Mouse (Mus musculus) lung, postnatal 36 days (tissue): ENCODE results near the gene Abraxas1.

Source experiments
- DNase-seq: peaks from one replicate; pipeline ENCODE4 v3.0.0; 2022; ENCODE audit warnings: mixed read lengths

Gene Abraxas1

DNA sequence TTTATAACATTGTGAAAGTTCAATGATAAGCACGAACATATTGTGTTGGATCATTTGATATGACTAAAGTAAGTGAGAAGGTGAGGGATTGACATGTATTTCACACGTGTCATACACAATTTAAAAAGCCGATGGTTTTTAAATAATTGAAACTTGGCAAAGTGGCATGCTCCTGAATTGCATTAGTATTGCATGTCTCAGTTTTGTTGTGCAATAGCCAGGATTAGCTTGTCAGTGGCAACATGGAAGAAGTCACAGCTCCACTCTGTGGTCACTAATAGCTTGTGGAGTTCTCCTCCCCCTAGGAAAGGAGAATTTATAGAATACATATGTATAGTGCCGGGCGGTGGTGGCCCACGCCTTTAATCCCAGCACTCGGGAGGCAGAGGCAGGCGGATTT is 610 bp upstream of the Abraxas1 start:
- peak; percentile 37 for DNase-seq

DNA sequence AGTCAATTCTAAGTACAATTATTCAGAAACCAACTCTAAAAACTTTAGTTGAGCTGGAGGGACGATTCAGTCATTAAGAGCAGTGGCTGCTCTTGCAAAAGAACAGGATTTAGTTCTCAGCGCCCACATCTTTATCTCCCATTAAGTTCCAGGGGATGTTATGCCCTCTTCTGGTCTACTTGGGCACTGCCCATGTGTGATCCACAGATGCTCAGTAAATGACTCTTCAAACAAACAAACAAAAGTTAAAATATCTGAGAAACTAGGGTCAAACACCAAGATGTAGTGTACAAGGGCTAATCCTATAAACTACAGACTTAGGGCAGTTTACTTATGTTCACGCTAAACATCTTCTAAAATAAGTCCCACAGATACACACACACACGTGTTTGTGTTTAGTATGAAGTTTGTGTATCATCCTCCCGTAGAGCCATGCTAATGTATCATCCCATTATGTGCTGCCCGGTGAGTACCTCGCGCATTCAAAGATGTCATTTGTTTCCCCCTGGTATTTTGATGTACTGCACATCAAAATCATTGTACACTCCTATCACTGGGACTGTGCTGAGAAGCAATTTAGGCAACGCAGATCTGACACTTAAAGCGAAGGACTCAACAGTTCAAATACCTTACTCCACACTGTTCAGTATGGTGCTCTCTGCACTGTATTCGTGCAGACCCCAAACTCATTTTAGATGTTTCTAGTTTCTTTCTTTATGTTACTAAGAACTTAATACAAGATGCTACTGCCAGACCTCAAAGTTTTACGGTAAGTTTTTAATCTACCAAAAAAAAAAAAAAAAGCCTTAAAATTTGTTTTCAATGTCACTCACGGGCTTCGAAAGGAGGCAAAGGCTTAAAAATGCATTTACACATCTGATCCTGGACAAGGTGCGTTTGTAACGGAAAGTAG is 941 bp downstream of the Abraxas1 start:
- DNase-seq = peak; percentile 23

DNA sequence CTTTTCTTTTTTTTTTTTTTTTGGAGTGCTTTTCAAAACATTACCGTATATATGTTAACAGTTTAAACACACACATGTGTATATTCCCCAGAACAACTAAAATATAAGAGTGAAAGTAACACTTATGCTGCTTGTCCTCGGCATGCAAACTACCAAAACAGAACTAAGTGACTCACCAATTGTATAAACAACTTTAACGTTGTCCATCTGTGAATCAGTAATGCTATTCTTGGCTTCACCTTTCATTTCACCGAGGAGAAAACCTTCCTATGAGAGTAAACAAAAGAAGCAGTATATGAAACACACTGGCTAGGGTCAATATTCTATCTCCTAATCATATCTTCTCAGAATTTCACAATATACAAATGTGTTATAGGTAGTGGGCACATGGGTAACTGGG is 2.4 kb downstream of the Abraxas1 start:
- no peak for DNase-seq

DNA sequence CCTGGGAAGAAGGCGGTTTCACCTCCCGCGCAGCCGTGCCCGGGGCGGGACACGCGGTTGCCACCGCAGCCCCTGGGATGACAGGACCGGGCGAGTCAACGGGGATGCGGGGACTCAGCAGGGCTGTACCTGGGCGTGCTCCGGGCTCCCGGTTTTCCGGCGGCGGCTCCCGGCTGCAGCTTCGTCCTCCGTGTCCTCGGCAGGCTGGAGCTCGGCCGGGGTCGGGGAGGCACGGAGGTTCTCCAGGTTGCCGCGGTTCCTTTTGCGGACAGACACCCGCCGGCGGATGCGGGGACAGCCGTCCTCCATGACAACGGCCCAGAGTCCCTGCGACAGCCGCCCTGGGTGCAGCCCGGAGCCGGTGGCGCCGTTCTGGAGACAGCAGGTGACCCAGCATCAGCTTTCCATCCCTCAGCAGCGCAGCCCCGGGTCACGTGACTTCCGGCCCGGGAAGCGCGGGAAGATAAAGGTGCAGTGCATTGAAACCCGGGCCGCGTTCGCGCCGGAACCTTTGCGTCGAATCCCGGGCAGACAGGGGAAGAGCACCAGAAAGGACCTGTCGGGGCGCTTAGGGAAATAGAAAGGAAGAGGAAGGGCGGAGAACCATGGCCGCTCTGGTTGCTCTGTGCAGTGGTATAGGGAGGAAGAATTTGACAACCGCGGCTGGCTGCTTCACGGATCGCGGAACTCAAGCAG is 22.5 kb downstream of the Abraxas1 start, which contains the start of the genes Helq and Mrps18c:
Helq (minus strand) TSS at position 434 of the 696 bp plus-strand sequence.
Mrps18c (plus strand) TSS at position 463 of the 696 bp plus-strand sequence.
- peak; percentile 91 for DNase-seq

DNA sequence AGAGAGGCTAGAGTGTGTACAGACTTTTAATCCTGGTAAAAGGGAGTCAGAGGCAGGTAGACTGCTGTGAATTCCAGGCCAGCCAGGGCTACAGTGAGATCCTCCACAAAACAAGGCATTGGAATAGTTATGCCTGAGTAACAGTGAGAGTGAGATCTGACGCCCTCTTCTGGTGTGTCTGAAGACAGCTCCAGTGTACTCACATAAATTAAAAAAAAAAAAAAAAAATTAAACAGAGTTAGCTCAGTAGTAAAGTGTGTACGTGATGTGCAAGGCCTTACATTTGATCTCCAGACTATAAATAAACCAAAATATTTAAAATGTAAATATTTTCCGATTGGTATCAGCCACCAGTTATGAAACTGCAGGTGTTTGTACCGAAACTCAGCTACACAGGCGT is 26.7 kb downstream of the Abraxas1 start:
- DNase-seq = no peak

DNA sequence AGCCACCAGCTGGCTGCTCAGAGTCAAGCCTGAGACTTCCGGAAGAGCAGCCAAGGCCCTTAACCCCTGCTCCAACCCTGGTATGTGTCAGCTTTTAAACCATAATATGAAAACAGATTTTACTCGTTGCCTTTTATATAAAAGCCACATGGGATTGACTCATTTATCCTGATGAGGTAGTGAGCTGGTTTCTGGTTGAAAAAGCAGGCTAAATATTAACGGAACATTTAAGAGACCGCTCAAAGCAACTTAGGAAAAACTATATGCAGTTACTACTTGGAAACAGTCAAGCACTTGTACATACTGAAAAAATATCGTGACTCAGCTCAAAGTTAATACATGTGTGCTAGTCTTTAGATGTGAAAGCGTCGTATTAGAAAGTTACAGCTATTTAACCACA is 28.5 kb downstream of the Abraxas1 start:
- no peak for DNase-seq

DNA sequence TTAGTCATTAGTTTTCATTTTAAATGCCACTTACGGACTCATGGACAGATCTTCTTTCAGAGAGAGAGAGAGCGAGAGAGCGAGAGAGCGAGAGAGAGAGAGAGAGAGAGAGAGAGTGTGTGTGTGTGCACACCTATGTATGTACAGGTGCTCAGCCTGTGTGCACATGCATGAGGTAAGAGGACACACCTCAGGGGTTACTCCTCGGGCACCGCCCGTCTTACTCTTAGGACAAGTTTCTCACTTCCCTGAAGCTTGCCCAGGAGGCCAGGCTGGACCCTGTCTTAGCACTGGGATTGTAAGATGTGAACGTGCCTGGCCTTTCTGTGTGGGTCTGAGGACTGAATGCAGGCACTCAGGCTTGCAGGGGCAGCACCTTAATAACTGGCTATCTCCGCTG is 33.2 kb downstream of the Abraxas1 start:
- DNase-seq = no peak

DNA sequence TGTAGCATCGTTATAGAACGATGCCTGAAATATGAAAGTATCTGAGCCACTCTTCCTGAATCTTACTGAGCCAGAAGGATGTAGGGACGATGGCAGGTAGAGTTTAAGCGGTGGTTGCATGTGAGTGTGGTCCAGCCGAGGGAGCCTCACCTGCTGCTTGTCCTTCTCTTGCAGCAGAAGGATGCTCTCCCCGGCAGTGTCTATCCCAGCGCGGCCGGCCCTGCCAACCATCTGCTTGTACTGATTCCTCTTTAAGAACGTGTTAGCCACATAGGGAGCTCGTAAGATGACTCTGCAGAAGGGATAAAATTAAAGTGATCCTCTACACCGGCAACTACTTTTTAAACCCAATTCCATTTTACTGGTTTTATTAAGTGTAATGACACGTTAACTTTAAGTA is 41.8 kb downstream of the Abraxas1 start:
- DNase-seq = no peak

DNA sequence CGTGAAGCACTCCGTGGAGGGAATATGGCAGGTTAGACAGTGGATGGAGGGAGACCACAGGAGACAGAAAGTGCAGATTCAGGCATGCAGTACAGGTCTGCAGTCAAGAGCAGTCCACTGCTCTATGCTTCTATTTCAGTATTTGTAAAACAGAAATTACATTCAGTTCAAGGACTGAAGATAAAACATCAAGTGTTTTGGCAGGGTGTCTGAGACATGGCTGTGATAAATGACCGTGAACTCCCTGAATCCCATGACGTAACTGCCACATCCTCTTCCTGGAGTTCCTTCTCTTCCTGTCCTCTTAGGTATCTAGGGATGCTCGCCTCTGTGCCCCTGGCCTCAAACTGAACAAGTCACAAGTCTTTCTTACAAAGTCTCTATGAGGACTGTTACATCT is 43.9 kb downstream of the Abraxas1 start:
- DNase-seq = no peak

DNA sequence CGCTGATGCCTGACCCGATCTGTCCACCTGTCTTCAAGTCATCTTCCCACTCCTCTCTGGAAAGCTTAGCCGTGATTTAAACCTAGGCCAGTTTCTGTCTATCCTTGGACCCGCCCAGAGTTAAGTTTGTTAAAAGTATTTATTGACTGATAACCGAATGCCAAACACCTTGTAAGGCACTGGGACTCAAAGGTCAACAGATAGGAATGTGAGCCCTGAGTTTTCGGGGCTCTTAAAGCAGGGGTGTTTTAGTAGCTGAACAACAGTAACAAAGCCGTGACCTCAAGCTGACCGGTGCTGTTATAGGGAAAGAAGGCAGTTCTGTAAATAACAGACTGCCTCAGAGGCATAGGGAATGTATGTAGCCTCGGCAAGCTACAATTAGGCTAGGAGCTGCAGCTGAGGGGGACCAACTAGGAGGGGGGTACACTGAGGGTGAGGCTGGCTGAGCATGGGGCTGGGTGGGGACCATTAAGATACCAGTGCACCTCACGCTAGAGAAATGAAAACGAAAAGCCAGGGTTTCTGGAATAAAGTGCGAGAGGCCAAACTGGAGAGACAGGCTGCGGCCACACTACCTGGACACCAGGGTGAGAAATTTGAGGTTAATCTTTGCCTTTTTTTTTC is 44.9 kb downstream of the Abraxas1 start:
- no peak for DNase-seq

DNA sequence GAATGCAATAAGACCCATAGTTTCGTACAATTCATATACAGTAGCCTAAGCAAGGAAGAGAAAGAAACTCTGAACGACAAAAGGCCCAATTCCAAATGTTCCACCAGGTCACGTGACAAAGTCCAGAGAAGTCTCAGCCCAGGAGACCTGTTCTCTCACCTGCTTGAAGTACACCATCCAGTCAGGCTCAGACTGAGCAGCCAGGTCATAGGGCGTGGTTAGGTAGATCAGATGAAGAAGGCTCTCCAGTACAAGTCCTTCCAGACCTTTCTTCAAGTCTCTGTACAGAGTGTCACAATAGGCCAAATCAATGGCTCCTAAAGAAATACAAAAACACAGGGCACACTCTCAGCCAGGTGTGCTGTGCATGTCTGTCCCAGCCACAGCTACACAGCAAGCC is 49.2 kb downstream of the Abraxas1 start:
- DNase-seq = no peak

DNA sequence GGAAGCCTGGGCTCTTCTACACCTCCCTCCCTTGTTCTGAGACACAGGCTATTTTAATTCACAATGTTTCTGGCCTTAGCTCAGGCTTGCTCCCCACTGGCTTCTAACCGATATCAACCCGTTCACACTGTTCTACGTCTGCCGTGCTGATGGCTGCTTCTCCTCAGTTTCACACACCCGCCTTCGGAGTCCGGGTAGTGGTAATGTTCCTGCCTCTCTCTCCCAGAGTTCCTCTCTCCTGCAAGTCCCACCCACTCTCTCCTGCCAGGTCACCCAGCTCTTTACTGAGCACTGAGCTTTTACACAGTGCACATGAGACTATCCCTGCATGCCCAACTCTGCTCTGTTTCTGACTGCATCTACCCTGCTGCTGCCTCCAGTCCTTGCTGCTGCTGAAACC is 54.7 kb downstream of the Abraxas1 start:
- no peak for DNase-seq

DNA sequence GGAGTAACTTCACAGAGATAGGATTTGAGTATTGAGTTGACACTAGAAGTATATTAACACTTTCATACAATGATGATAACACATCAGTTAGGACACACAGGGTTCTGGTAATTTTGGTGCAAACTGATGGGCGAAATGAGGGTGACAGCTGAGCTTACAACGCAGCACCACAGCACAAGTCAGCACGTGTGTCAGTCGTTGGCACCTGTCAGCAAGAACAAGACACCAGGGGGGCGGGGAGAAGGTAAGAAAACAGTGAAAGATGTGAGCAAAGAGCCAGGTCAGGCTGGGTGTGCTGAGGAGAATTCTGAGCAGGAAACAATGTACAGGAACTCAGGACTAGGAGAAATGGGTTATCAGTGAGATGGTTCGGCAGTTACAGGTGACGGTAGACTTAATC is 59.0 kb downstream of the Abraxas1 start:
- DNase-seq = no peak

DNA sequence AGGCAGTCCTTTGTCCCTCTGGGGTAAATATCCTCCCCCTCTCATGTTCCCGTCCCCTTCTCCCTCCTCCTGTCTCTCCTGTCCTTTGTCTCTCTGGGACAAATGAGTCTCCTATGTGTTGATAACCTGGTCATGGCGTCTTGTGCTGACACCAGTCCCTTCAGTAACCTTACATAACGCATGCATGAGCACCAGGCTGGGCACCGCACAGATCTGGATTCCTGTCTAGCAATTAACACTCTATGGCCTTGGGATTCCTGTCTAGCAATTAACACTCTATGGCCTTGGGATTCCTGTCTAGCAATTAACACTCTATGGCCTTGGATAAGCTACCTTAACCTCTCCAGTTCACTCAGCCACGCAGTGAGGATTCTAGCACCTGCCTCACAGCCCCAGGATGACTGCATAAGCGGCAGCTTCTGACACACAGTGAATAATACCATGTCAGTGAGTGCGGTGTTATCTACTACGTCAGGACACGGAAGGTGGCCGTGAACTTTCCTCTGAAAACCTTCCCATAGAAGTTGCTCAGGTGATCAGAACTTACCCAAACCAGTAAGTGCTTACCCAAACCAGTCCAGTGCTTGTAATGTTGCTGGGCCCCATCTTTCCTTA is 60.6 kb downstream of the Abraxas1 start:
- no peak for DNase-seq

DNA sequence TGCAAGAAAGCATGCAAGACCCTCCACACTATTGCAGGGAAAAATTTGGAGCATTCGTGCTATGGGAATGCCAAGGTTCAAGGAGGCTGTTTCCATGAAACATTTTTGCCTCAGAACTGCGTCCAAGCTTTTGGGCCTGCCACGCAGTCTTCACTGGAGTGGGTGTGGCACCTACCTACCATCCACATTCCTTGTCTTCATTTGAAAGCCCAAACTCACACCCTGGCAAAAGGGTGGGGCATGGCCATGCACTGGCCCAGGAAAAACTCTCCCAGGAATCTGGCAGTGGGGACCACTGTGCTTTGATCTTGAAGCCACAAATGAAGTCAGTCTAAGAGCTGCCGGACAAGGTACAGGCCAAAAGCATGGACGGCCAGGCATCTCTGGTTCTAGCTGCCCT is 62.6 kb downstream of the Abraxas1 start:
- no peak for DNase-seq
